Mouse (Mus musculus): ENCODE measurements around the gene Med16. TPM values are rescaled to one million over a fixed set of nuclear protein-coding genes. Genes with fewer than 3 reads are reported as not detected.
A peak's percentile ranks its signal among the peaks of the same experiment; 100 is the strongest.

The Med16 gene
- polyA plus RNA-seq, 1 experiment from 2014 or later = 34.8 TPM

- peaks cover 38% of the 10 kb centered on the region for H3K4me1 ChIP-seq (replicated peaks)
- 33% methylated on average over 3 of the region's 3 CpGs for WGBS
- H3K9ac ChIP-seq = no peak overlapping the region
These were observed 29.2 kb downstream of the Med16 start for GRCm38 (mm10) chr10:79879527-79879926.

GRCm38 (mm10) chr10:79877757-79878156, 31.0 kb downstream of the Med16 start:
- 58% methylated on average over 12 of the region's 12 CpGs for WGBS
- ATAC-seq (replicated peaks; ENCODE audit: insufficient number of reproducible peaks, insufficient read depth, low FRiP score, low read depth) = no peak
- Histone ChIP-seq H3K27ac (no peak overlapping the region), H3K4me3 (no peak overlapping the region), H3K36me3 (no peaks in the 10 kb centered on the region), H3K4me1 (replicated peaks) (peaks cover 37% of the 10 kb centered on the region), H3K9me3 (replicated peaks) (no peaks in the 10 kb centered on the region), H3K4me2 (0 out of 2 replicates have a peak overlapping the region, but pooled peaks have one; percentile 10), H3K9ac (no peak overlapping the region), H3K27me3 (peaks cover 14% of the 10 kb centered on the region)

More at GRCm38 (mm10) chr10:79879527-79879926, 29.2 kb downstream of the Med16 start:
- Histone ChIP-seq H3K4me2 (no peak overlapping the region), H3K4me3 (no peak overlapping the region), H3K27me3 (peaks cover 15% of the 10 kb centered on the region), H3K9me3 (replicated peaks) (no peaks in the 10 kb centered on the region), H3K36me3 (no peaks in the 10 kb centered on the region), H3K27ac (no peak overlapping the region)
- no peak for ATAC-seq (replicated peaks; ENCODE audit: insufficient number of reproducible peaks, insufficient read depth, low FRiP score, low read depth)

- H3K4me3 ChIP-seq = no peak overlapping the region
- H3K27me3 ChIP-seq = peaks cover 12% of the 10 kb centered on the region
- no peak for ATAC-seq (replicated peaks; ENCODE audit: insufficient number of reproducible peaks, insufficient read depth, low FRiP score, low read depth)
- no peak overlapping the region for H3K9ac ChIP-seq
- no peak overlapping the region for H3K4me2 ChIP-seq
- H3K27ac ChIP-seq = no peak overlapping the region
- no peaks in the 10 kb centered on the region for H3K36me3 ChIP-seq
- H3K4me1 ChIP-seq (replicated peaks) = peaks cover 32% of the 10 kb centered on the region
- H3K9me3 ChIP-seq (replicated peaks) = no peaks in the 10 kb centered on the region
- whole genome bisulfite sequencing = 19% methylated on average over 1 of the region's 1 CpGs
These were observed 31.5 kb downstream of the Med16 start for GRCm38 (mm10) chr10:79877174-79877573.

- Histone ChIP-seq H3K9me3 (replicated peaks) (no peaks in the 10 kb centered on the region), H3K4me2 (peak within 1 kb of the TSS; percentile 96), H3K36me3 (no peaks in the 10 kb centered on the region; the same call in 1 of the 2 replicates), H3K9ac (peak within 1 kb of the TSS; percentile 76), H3K4me3 (peak within 1 kb of the TSS; percentile 66), H3K4me1 (replicated peaks) (peaks cover 19% of the 10 kb centered on the region), H3K27me3 (0 out of 2 replicates have a peak, but pooled peaks cover 4% of the 10 kb centered on the region), H3K27ac (no peak within 1 kb of the TSS)
- peak; percentile 78 for ATAC-seq (replicated peaks; ENCODE audit: insufficient number of reproducible peaks, insufficient read depth, low FRiP score, low read depth)
- 3% methylated on average over 29 of the region's 57 CpGs for WGBS
These were observed 34.3 kb downstream of the Med16 start, which contains the start of the genes Prtn3 and Plppr3 for GRCm38 (mm10) chr10:79874290-79874862. Gene Prtn3, plus strand, starts transcription at chr10:79874476. Gene Plppr3, minus strand, starts transcription at chr10:79874634.

- 0 out of 2 replicates have a peak, but pooled peaks have one; percentile 8 for ATAC-seq (replicated peaks; ENCODE audit: insufficient number of reproducible peaks, insufficient read depth, low FRiP score, low read depth)
- Histone ChIP-seq H3K9me3 (replicated peaks) (no peaks in the 10 kb centered on the region), H3K36me3 (no peaks in the 10 kb centered on the region; the same call in 1 of the 2 replicates), H3K27ac (no peak overlapping the region), H3K4me3 (peak overlapping the region; percentile 66), H3K4me2 (peak overlapping the region; percentile 96), H3K4me1 (replicated peaks) (peaks cover 18% of the 10 kb centered on the region), H3K9ac (peak overlapping the region; percentile 76), H3K27me3 (0 out of 2 replicates have a peak, but pooled peaks cover 4% of the 10 kb centered on the region)
- WGBS = 4% methylated on average over 25 of the region's 26 CpGs
These were observed 34.9 kb downstream of the Med16 start for GRCm38 (mm10) chr10:79873715-79874289.

- Histone ChIP-seq H3K27me3 (0 out of 2 replicates have a peak, but pooled peaks cover 4% of the 10 kb centered on the region), H3K4me3 (peak overlapping the region; percentile 66), H3K36me3 (no peaks in the 10 kb centered on the region; the same call in 1 of the 2 replicates), H3K9ac (no peak overlapping the region), H3K27ac (no peak overlapping the region), H3K9me3 (replicated peaks) (no peaks in the 10 kb centered on the region), H3K4me2 (peak overlapping the region; percentile 96), H3K4me1 (replicated peaks) (peaks cover 18% of the 10 kb centered on the region)
- 5% methylated on average over 6 of the region's 6 CpGs for WGBS
- ATAC-seq (replicated peaks; ENCODE audit: insufficient number of reproducible peaks, insufficient read depth, low FRiP score, low read depth) = no peak
These were observed 35.4 kb downstream of the Med16 start for GRCm38 (mm10) chr10:79873313-79873712.

GRCm38 (mm10) chr10:79872862-79873261, 35.9 kb downstream of the Med16 start:
- WGBS = 45% methylated on average over 3 of the region's 3 CpGs
- Histone ChIP-seq H3K4me1 (replicated peaks) (peaks cover 18% of the 10 kb centered on the region), H3K9ac (no peak overlapping the region), H3K27me3 (0 out of 2 replicates have a peak, but pooled peaks cover 4% of the 10 kb centered on the region), H3K4me3 (no peak overlapping the region), H3K36me3 (no peaks in the 10 kb centered on the region; the same call in 1 of the 2 replicates), H3K9me3 (replicated peaks) (no peaks in the 10 kb centered on the region), H3K27ac (no peak overlapping the region), H3K4me2 (no peak overlapping the region)
- ATAC-seq (replicated peaks; ENCODE audit: insufficient number of reproducible peaks, insufficient read depth, low FRiP score, low read depth) = no peak

GRCm38 (mm10) chr10:79871845-79872244, 36.9 kb downstream of the Med16 start:
- Histone ChIP-seq H3K27ac (no peak overlapping the region), H3K27me3 (0 out of 2 replicates have a peak, but pooled peaks cover 4% of the 10 kb centered on the region), H3K36me3 (no peaks in the 10 kb centered on the region; the same call in 1 of the 2 replicates), H3K9me3 (replicated peaks) (no peaks in the 10 kb centered on the region), H3K4me3 (no peak overlapping the region), H3K4me1 (replicated peaks) (peaks cover 18% of the 10 kb centered on the region), H3K4me2 (no peak overlapping the region), H3K9ac (no peak overlapping the region)
- ATAC-seq (replicated peaks; ENCODE audit: insufficient number of reproducible peaks, insufficient read depth, low FRiP score, low read depth) = no peak
- WGBS = 89% methylated on average over 8 of the region's 8 CpGs

GRCm38 (mm10) chr10:79866601-79867000, 42.1 kb downstream of the Med16 start:
- Histone ChIP-seq H3K36me3 (peaks cover 32% of the 10 kb centered on the region), H3K4me3 (no peak overlapping the region), H3K27ac (no peak overlapping the region), H3K27me3 (no peaks in the 10 kb centered on the region), H3K9ac (no peak overlapping the region), H3K9me3 (replicated peaks) (no peaks in the 10 kb centered on the region), H3K4me1 (replicated peaks) (peaks cover 17% of the 10 kb centered on the region), H3K4me2 (no peak overlapping the region)
- no peak for ATAC-seq (replicated peaks; ENCODE audit: insufficient number of reproducible peaks, insufficient read depth, low FRiP score, low read depth)
- WGBS = 73% methylated on average over 11 of the region's 11 CpGs

GRCm38 (mm10) chr10:79865801-79866295, 42.9 kb downstream of the Med16 start:
- Histone ChIP-seq H3K9me3 (replicated peaks) (no peaks in the 10 kb centered on the region), H3K4me3 (no peak overlapping the region), H3K36me3 (peaks cover 39% of the 10 kb centered on the region), H3K27me3 (no peaks in the 10 kb centered on the region), H3K4me1 (replicated peaks) (peaks cover 17% of the 10 kb centered on the region), H3K4me2 (no peak overlapping the region), H3K27ac (0 out of 2 replicates have a peak overlapping the region, but pooled peaks have one; percentile 57), H3K9ac (no peak overlapping the region)
- 59% methylated on average over 19 of the region's 19 CpGs for WGBS
- peak; percentile 12 for ATAC-seq (replicated peaks; ENCODE audit: insufficient number of reproducible peaks, insufficient read depth, low FRiP score, low read depth)

GRCm38 (mm10) chr10:79865189-79865601, 43.5 kb downstream of the Med16 start:
- peak; percentile 25 for ATAC-seq (replicated peaks; ENCODE audit: insufficient number of reproducible peaks, insufficient read depth, low FRiP score, low read depth)
- H3K4me2 ChIP-seq = no peak overlapping the region
- no peaks in the 10 kb centered on the region for H3K9me3 ChIP-seq (replicated peaks)
- peak overlapping the region; percentile 3; the same call in 1 of the 2 replicates for H3K9ac ChIP-seq
- no peaks in the 10 kb centered on the region for H3K27me3 ChIP-seq
- peaks cover 46% of the 10 kb centered on the region for H3K36me3 ChIP-seq
- peaks cover 20% of the 10 kb centered on the region for H3K4me1 ChIP-seq (replicated peaks)
- 51% methylated on average over 12 of the region's 12 CpGs for WGBS
- no peak overlapping the region for H3K4me3 ChIP-seq
- H3K27ac ChIP-seq = peak overlapping the region; percentile 57

All from heart, embryonic 15.5 days (tissue).